24 mouse cellular contexts compared by ENCODE assay signal in the genomic region with DNA sequence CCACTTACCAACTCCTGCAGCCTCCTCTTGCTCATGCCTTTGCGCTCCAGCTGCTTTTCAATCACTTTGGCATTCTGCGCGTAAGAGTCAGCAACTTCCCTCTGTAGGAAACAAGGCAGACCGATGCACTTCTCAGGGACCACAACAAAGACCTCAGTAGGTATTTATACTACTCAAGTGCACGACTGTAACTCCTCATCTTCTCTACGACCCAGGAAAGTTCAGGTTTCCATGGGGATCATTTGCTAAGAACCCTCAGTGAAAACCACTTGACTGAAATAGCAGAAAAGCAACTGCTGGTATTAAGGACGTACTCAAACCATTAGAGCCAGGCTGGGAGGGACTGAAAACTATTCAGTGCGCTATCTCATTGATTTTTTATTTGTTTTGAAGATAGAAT. TPM values are rescaled to one million over a fixed set of nuclear protein-coding genes. Genes with fewer than 3 reads are reported as not detected.
DNase-seq lines count a peak whose midpoint lies in the region; ATAC-seq and TF ChIP-seq lines count a peak whose summit lies in the region.
"Had no signal": no experiment of that assay in that cellular context is flagged by ENCODE, and none has a peak within 500 bp of the region (broad histone marks: within the 10 kb centered on the region; RNA-seq: fewer than 3 reads in every experiment).

No protein-coding gene starts in this region.

- H3K27me3 ChIP-seq in lung, embryonic 16.5 days (ENCODE audit: control insufficient read depth, insufficient read depth, low read depth, low read length): no peaks in the 10 kb centered on the region
- no peaks in the 10 kb centered on the region for H3K27me3 ChIP-seq in midbrain, embryonic 16.5 days (ENCODE audit: control insufficient read depth, insufficient read depth, low read depth, low read length)
- H3K27me3 ChIP-seq: CH12.LX; embryonic facial prominence, embryonic 12.5 days; forebrain, embryonic 13.5 days; forebrain, embryonic 15.5 days had no signal

- peak overlapping the region; percentile 5; the same call in 1 of the 2 replicates for H3K27ac ChIP-seq in lung, embryonic 16.5 days (ENCODE audit: low read length)
- no peak overlapping the region for H3K27ac ChIP-seq in midbrain, embryonic 16.5 days (ENCODE audit: low read length)
- H3K27ac ChIP-seq: embryonic facial prominence, embryonic 10.5 days; embryonic facial prominence, embryonic 12.5 days; forebrain, embryonic 13.5 days; forebrain, embryonic 15.5 days had no signal

- H3K4me1 ChIP-seq in lung, adult 2 months (ENCODE audit: control insufficient read depth, insufficient read depth, low read length): no peaks in the 10 kb centered on the region; the same call in 1 of the 2 replicates
- no peaks in the 10 kb centered on the region for H3K4me1 ChIP-seq in lung, embryonic 16.5 days (replicated peaks; ENCODE audit: control insufficient read depth, insufficient read depth, low read length)
- no peaks in the 10 kb centered on the region for H3K4me1 ChIP-seq in midbrain, embryonic 16.5 days (ENCODE audit: control insufficient read depth, insufficient read depth, low read length)
- H3K4me1 ChIP-seq: embryonic facial prominence, embryonic 10.5 days; embryonic facial prominence, embryonic 12.5 days; forebrain, embryonic 13.5 days; forebrain, embryonic 15.5 days had no signal

- no peak for TF ChIP-seq POLR2A in lung, adult 2 months (IDR thresholded peaks at IDR 0.05; ENCODE audit: borderline replicate concordance, extremely low read depth, low read depth, low read length)

- no peak for TF ChIP-seq CTCF in lung, adult 2 months (IDR thresholded peaks at IDR 0.05; ENCODE audit: insufficient read depth, low read length)

- no peak overlapping the region for H3K9ac ChIP-seq in lung, embryonic 16.5 days (ENCODE audit: low read length)
- H3K9ac ChIP-seq in midbrain, embryonic 16.5 days (ENCODE audit: low read depth, low read length): no peak overlapping the region
- H3K9ac ChIP-seq: embryonic facial prominence, embryonic 12.5 days; forebrain, embryonic 13.5 days; forebrain, embryonic 15.5 days; forebrain, postnatal 0 days had no signal

- no peaks in the 10 kb centered on the region for H3K36me3 ChIP-seq in lung, embryonic 16.5 days (ENCODE audit: control insufficient read depth, insufficient read depth, low read length)
- no peaks in the 10 kb centered on the region for H3K36me3 ChIP-seq in midbrain, embryonic 16.5 days (ENCODE audit: control insufficient read depth, insufficient read depth, low read length)

- H3K4me2 ChIP-seq in lung, embryonic 16.5 days (ENCODE audit: low read depth, low read length): no peak overlapping the region
- H3K4me2 ChIP-seq in midbrain, embryonic 16.5 days (ENCODE audit: low read length): no peak overlapping the region
- H3K4me2 ChIP-seq: embryonic facial prominence, embryonic 12.5 days; forebrain, embryonic 13.5 days; forebrain, embryonic 15.5 days had no signal

- H3K9me3 ChIP-seq in lung, embryonic 16.5 days (ENCODE audit: control insufficient read depth, low read length): no peaks in the 10 kb centered on the region
- no peaks in the 10 kb centered on the region for H3K9me3 ChIP-seq in midbrain, embryonic 16.5 days (replicated peaks; ENCODE audit: control insufficient read depth, low read length, poor library complexity, severe bottlenecking)
- H3K9me3 ChIP-seq: embryonic facial prominence, embryonic 10.5 days; embryonic facial prominence, embryonic 12.5 days; forebrain, embryonic 13.5 days; forebrain, embryonic 15.5 days; G1E had no signal

- ATAC-seq in lung, embryonic 16.5 days (ENCODE audit: low read depth): peak; percentile 74
- ATAC-seq in midbrain, embryonic 16.5 days: no peak
- ATAC-seq: CD4-positive, CD25-positive, alpha-beta regulatory T cell, adult 4 months; forebrain, embryonic 13.5 days; forebrain, embryonic 15.5 days; forebrain, postnatal 0 days; Patski had no signal

- WGBS in lung, adult 2 months: 64% methylated on average over 8 of the region's 8 CpGs
- 70% methylated on average over 8 of the region's 8 CpGs for WGBS in lung, embryonic 16.5 days
- WGBS in midbrain, embryonic 16.5 days: 79% methylated on average over 8 of the region's 8 CpGs

- H3K4me3 ChIP-seq in lung, adult 2 months (replicated peaks; ENCODE audit: extremely low read depth, low read depth, low read length): no peak overlapping the region
- no peak overlapping the region for H3K4me3 ChIP-seq in lung, embryonic 16.5 days (ENCODE audit: low read length)
- no peak overlapping the region for H3K4me3 ChIP-seq in midbrain, embryonic 16.5 days (ENCODE audit: low read depth, low read length)
- H3K4me3 ChIP-seq: embryonic facial prominence, embryonic 10.5 days; embryonic facial prominence, embryonic 12.5 days; forebrain, embryonic 13.5 days; forebrain, embryonic 15.5 days had no signal

- peak; percentile 16 for DNase-seq in lung, adult 2 months
- DNase-seq in lung, postnatal 10 days: no peak
- DNase-seq in lung, postnatal 25 days (ENCODE audit: low spot score): peak; percentile 45
- no peak for DNase-seq in cerebellum, postnatal 14 days
- DNase-seq: adrenal gland, adult 2 months; adrenal gland, postnatal 10 days; adrenal gland, postnatal 25 days; B cell, adult 2 months; cerebellum, adult 11 months; cerebellum, adult 18-20 months; cerebellum, adult 8-10 months; cerebellum, adult 9-11 months; cerebellum, postnatal 25 days; forebrain, postnatal 0 days had no signal

RNA-seq across cellular contexts. Expression of a gene that starts 21.1 kb away (rescaled TPM):
- 23.1 and 27.1 TPM in 2 replicates for polyA plus RNA-seq in lung, adult 2 months (2012; rRNA removed)
- polyA plus RNA-seq in lung, embryonic 16.5 days (2015; fragmentation: Nextera tagmentation; extraction: Ambion mirVana): 131 and 141 TPM in 2 replicates
- polyA plus RNA-seq in midbrain, embryonic 16.5 days (2015; fragmentation: Nextera tagmentation; extraction: Ambion mirVana): 114 and 116 TPM in 2 replicates

RNA-seq across cellular contexts. Expression of a gene that starts 21.3 kb away (rescaled TPM):
- 18.6 and 22.7 TPM in 2 replicates for polyA plus RNA-seq in lung, adult 2 months (2012; rRNA removed)
- 33.6 and 38.7 TPM in 2 replicates for polyA plus RNA-seq in lung, embryonic 16.5 days (2015; fragmentation: Nextera tagmentation; extraction: Ambion mirVana)
- polyA plus RNA-seq in midbrain, embryonic 16.5 days (2015; fragmentation: Nextera tagmentation; extraction: Ambion mirVana): 20.9 and 21.0 TPM in 2 replicates

RNA-seq across cellular contexts. Expression of a gene that starts 50.1 kb away (rescaled TPM):
- polyA plus RNA-seq in lung, adult 2 months (2012; rRNA removed): 0.48 and 0.80 TPM in 2 replicates
- polyA plus RNA-seq in lung, embryonic 16.5 days (2015; fragmentation: Nextera tagmentation; extraction: Ambion mirVana): 1.3 and 1.8 TPM in 2 replicates
- 19.5 and 20.3 TPM in 2 replicates for polyA plus RNA-seq in midbrain, embryonic 16.5 days (2015; fragmentation: Nextera tagmentation; extraction: Ambion mirVana)

RNA-seq across cellular contexts. Expression of a gene that starts 57.2 kb away (rescaled TPM):
- polyA plus RNA-seq in lung, adult 2 months (2012; rRNA removed): 299 and 343 TPM in 2 replicates
- polyA plus RNA-seq in lung, embryonic 16.5 days (2015; fragmentation: Nextera tagmentation; extraction: Ambion mirVana): 576 and 581 TPM in 2 replicates
- 408 and 436 TPM in 2 replicates for polyA plus RNA-seq in midbrain, embryonic 16.5 days (2015; fragmentation: Nextera tagmentation; extraction: Ambion mirVana)

Comparison
In these comparisons a context has a peak if more than half of its experiments do, and no peak if none do; other contexts are left out.
1. DNase-seq: peak in lung, adult 2 months (single experiment) and lung, postnatal 25 days (single experiment); none in lung, postnatal 10 days (single experiment) and cerebellum, postnatal 14 days (0 of 2).